Mouse (Mus musculus): Measurements from ENCODE around the gene Tmem186. TPM values are rescaled to one million over a fixed set of nuclear protein-coding genes. Genes with fewer than 3 reads are reported as not detected.

Gene Tmem186
- 5.3 and 5.6 TPM in 2 replicates for polyA plus RNA-seq (2021; fragmentation: Nextera tagmentation)
- long read RNA-seq, experiment 1, transcript Tmem186-201 (2 exons, 3,391 nt): major isoform, 6 of 13 reads
- long read RNA-seq, experiment 1, partial matches to known transcripts: 1 of 13 reads
- long read RNA-seq, experiment 1, other reads (novel, unspliced or antisense): 6 of 13 reads
- long read RNA-seq, experiment 2, transcript Tmem186-201 (2 exons, 3,391 nt): major isoform, 45 of 71 reads
- long read RNA-seq, experiment 2, partial matches to known transcripts: 0 of 71 reads
- long read RNA-seq, experiment 2, other reads (novel, unspliced or antisense): 26 of 71 reads

DNA sequence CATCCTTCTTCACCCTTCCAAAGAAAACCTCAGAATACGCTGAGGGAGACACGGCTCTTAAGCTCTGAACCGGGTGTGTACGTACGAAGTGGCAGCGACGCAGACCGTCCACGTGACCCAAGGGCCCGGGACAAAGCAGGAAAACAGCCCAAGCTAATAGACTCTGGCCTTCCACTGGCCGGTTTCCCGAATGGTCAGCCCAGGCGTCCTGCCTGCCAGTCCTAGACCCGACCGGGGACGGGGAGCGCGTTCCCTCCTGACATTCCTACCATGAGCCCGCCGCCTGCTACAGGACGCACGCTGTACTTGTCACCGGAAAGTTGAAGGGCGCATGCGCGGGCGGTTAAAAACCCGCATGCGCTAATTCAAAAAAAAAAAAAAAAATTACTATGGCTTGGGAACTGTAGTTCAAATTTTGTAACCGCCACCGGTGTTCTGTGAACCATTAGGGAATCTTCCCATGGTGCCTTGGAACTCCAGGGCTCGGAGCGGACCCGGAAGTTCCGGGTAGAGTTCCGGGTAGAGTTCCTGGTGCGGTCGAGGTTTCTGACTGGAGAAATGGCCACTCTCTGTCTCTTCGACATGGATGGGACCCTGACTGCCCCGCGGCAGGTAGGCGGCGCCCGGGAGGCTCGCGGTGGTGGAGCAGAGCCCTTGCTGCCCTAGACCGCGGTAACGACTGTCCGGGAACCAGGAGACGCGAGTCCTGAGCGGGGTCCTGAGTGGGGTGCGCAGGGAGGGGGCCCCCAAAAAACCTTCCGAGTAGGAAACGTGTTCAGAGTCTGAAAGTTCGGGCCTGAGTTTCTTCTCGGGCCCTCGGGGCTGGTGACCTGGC lies at the start of gene Tmem186, which contains the start of gene Pmm2:
Gene Tmem186, minus strand, starts transcription at position 496 of the 835 bp plus-strand sequence.
Gene Pmm2, plus strand, starts transcription at position 458 of the 835 bp plus-strand sequence.

GRCm38 (mm10) chr16:8680470-8680869 lies 43.0 kb upstream of the Tmem186 start, which contains the start of gene Gm5767:
Gene Gm5767 (plus strand): TSS chr16:8680770.

GRCm38 (mm10) chr16:8671551-8672349 lies 34.2 kb upstream of the Tmem186 start, which contains the start of gene Carhsp1:
Gene Carhsp1 (minus strand): TSS chr16:8672155.

Small RNAs within 50 kb of the gene (microRNA-seq; reads per million reads assigned to microRNA genes)
- gene Gm22137: not detected

Other genes starting within 250 kb of the Tmem186 start
- 3.8 and 4.9 TPM in 2 replicates for gene Tmem114, start 212.6 kb downstream of the Tmem186 start, polyA plus RNA-seq (2021; fragmentation: Nextera tagmentation)
- 44.5 and 46.7 TPM in 2 replicates for gene Mettl22, start 166.9 kb downstream of the Tmem186 start, polyA plus RNA-seq (2021; fragmentation: Nextera tagmentation)
- 109 and 132 TPM in 2 replicates for gene Abat, start 124.3 kb downstream of the Tmem186 start, polyA plus RNA-seq (2021; fragmentation: Nextera tagmentation)
- gene Pmm2, start within 50 bp of the Tmem186 start, polyA plus RNA-seq (2021; fragmentation: Nextera tagmentation): 8.9 TPM in 2 replicates
- 36.5 and 40.7 TPM in 2 replicates for gene Carhsp1, start 34.4 kb upstream of the Tmem186 start, polyA plus RNA-seq (2021; fragmentation: Nextera tagmentation)
- gene Gm5767, start 43.1 kb upstream of the Tmem186 start, polyA plus RNA-seq (2021; fragmentation: Nextera tagmentation): not detected in 2 replicates
- 9.4 and 9.5 TPM in 2 replicates for gene Usp7, start 154.6 kb upstream of the Tmem186 start, polyA plus RNA-seq (2021; fragmentation: Nextera tagmentation)
- gene 1810013L24Rik, start 192.4 kb upstream of the Tmem186 start, polyA plus RNA-seq (2021; fragmentation: Nextera tagmentation): 7.7 and 14.0 TPM in 2 replicates